10 mouse cellular contexts compared by ENCODE assay signal in genomic region chr12:111743981-111744423, GRCm38 (mm10). TPM values are rescaled to one million over a fixed set of nuclear protein-coding genes. Genes with fewer than 3 reads are reported as not detected.
DNase-seq lines count a peak whose midpoint lies in the region; ATAC-seq and TF ChIP-seq lines count a peak whose summit lies in the region.
"Had no signal": no experiment of that assay in that cellular context is flagged by ENCODE, and none has a peak within 500 bp of the region (broad histone marks: within the 10 kb centered on the region; RNA-seq: fewer than 3 reads in every experiment).

No protein-coding gene starts in this region.

- peak; percentile 72 to 76 for DNase-seq in cerebellum, postnatal 10 days
- DNase-seq in layer of hippocampus, adult 2 months (ENCODE audit: low spot score in 2 of 2): no peak
- no peak for DNase-seq in layer of hippocampus, postnatal 14 days (ENCODE audit: low spot score in 2 of 2)
- no peak for DNase-seq in frontal cortex, postnatal 10 days (ENCODE audit: low spot score in 2 of 2)
- DNase-seq in retina, embryonic 14.5 days (ENCODE audit: low spot score): no peak
- DNase-seq: cerebellum, adult 9-11 months; midbrain, embryonic 14.5 days had no signal

- ATAC-seq in cerebellum, adult (ENCODE audit: insufficient number of reproducible peaks, low FRiP score, low TSS enrichment): no peak
- ATAC-seq in granulocyte monocyte progenitor cell, adult 5-6 weeks (replicated peaks; ENCODE audit: poor library complexity, severe bottlenecking): peak; percentile 93
- no peak for ATAC-seq in neural tube, embryonic 15.5 days (ENCODE audit: low FRiP score)

- peaks cover 15% of the 10 kb centered on the region; the same call in 1 of the 2 replicates for H3K4me1 ChIP-seq in neural tube, embryonic 15.5 days

- no peaks in the 10 kb centered on the region for H3K36me3 ChIP-seq in neural tube, embryonic 15.5 days

- no peaks in the 10 kb centered on the region for H3K27me3 ChIP-seq in neural tube, embryonic 15.5 days (replicated peaks)

- no peak overlapping the region for H3K9ac ChIP-seq in neural tube, embryonic 15.5 days (replicated peaks)

- H3K4me2 ChIP-seq in neural tube, embryonic 15.5 days: no peak overlapping the region

- no peaks in the 10 kb centered on the region for H3K9me3 ChIP-seq in neural tube, embryonic 15.5 days (replicated peaks)

- 67% methylated on average over 11 of the region's 11 CpGs for WGBS in neural tube, embryonic 15.5 days

- H3K4me3 ChIP-seq in layer of hippocampus, adult 2 months: no peak overlapping the region
- H3K4me3 ChIP-seq in neural tube, embryonic 15.5 days (replicated peaks): no peak overlapping the region

- peak overlapping the region; percentile 46; the same call in 1 of the 2 replicates for H3K27ac ChIP-seq in layer of hippocampus, adult 2 months
- 0 out of 2 replicates have a peak overlapping the region, but pooled peaks have one; percentile 4 for H3K27ac ChIP-seq in neural tube, embryonic 15.5 days (replicated peaks)

- TF ChIP-seq CTCF in layer of hippocampus, adult 2 months (conservative IDR thresholded peaks at IDR 0.05): no peak

RNA-seq across cellular contexts. Expression of gene Klc1, which starts 14.6 kb away (rescaled TPM):
- 100 to 1,000 TPM; 654 to 684 TPM for total RNA-seq in layer of hippocampus, adult 2 months (2021)
- 100 to 1,000 TPM; 826 to 832 TPM for total RNA-seq in layer of hippocampus, postnatal 14 days (2021)
- 45.3 and 48.2 TPM in 2 replicates for total RNA-seq in granulocyte monocyte progenitor cell, adult 5-6 weeks (2014; fragmentation: Nextera tagmentation)
- total RNA-seq in granulocyte monocyte progenitor cell, adult 5-6 weeks (2017): 26.7 and 42.1 TPM in 2 replicates
- polyA plus RNA-seq in neural tube, embryonic 15.5 days (2015; fragmentation: Nextera tagmentation; extraction: Ambion mirVana): 504 and 568 TPM in 2 replicates

RNA-seq across cellular contexts. Expression of gene Apopt1, which starts 30.9 kb away (rescaled TPM):
- total RNA-seq in layer of hippocampus, adult 2 months (2021): 10 to 100 TPM; 35.7 to 36.8 TPM
- 10 to 100 TPM; 38.5 to 40.0 TPM for total RNA-seq in layer of hippocampus, postnatal 14 days (2021)
- total RNA-seq in granulocyte monocyte progenitor cell, adult 5-6 weeks (2014; fragmentation: Nextera tagmentation): 49.6 and 51.3 TPM in 2 replicates
- 57.2 and 60.9 TPM in 2 replicates for total RNA-seq in granulocyte monocyte progenitor cell, adult 5-6 weeks (2017)
- 58.5 and 58.8 TPM in 2 replicates for polyA plus RNA-seq in neural tube, embryonic 15.5 days (2015; fragmentation: Nextera tagmentation; extraction: Ambion mirVana)

RNA-seq across cellular contexts. Expression of gene Bag5, which starts 30.9 kb away (rescaled TPM):
- 10 to 100 TPM; 50.6 to 50.9 TPM for total RNA-seq in layer of hippocampus, adult 2 months (2021)
- 10 to 100 TPM; 42.0 to 44.4 TPM for total RNA-seq in layer of hippocampus, postnatal 14 days (2021)
- 28.0 and 32.0 TPM in 2 replicates for total RNA-seq in granulocyte monocyte progenitor cell, adult 5-6 weeks (2014; fragmentation: Nextera tagmentation)
- 33.3 and 41.2 TPM in 2 replicates for total RNA-seq in granulocyte monocyte progenitor cell, adult 5-6 weeks (2017)
- 61.5 and 65.2 TPM in 2 replicates for polyA plus RNA-seq in neural tube, embryonic 15.5 days (2015; fragmentation: Nextera tagmentation; extraction: Ambion mirVana)

Comparison
In these comparisons a context has a peak if more than half of its experiments do, and no peak if none do; other contexts are left out.
1. DNase-seq: peak in cerebellum, postnatal 10 days (2 of 2); none in layer of hippocampus, adult 2 months (0 of 2), layer of hippocampus, postnatal 14 days (0 of 2), frontal cortex, postnatal 10 days (0 of 2) and retina, embryonic 14.5 days (single experiment).
2. RNA of gene Klc1, which starts 14.6 kb away (total RNA-seq): 826 to 832 TPM in layer of hippocampus, postnatal 14 days and 654 to 684 TPM in layer of hippocampus, adult 2 months; 26.7 to 48.2 TPM in granulocyte monocyte progenitor cell, adult 5-6 weeks; every median in the first group is over 10 times any median in the second.